Comparison of ENCODE assay signal across 9 mouse cellular contexts in the genomic region with DNA sequence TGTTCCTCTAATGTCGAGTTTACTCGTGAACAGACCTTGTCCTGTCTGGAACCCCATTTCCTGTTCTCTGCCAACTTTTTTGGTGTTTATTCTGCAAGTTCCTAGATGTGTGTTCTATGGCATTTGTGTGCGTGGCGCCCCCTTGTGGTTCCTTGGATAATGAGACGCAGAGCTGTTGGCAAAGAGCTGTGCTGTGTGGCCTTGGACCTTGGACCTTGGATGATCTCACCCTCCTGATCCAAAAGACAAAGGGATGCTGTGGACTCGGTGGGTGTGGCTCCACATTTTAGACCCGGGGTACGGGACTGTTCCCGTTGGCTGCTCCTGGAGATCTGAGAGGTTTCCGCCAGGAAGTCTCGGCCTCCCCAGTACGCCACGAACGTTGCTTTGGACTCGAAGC. TPM values are rescaled to one million over a fixed set of nuclear protein-coding genes. Genes with fewer than 3 reads are reported as not detected.
DNase-seq lines count a peak whose midpoint lies in the region; ATAC-seq and TF ChIP-seq lines count a peak whose summit lies in the region.
"Had no signal": no experiment of that assay in that cellular context is flagged by ENCODE, and none has a peak within 500 bp of the region (broad histone marks: within the 10 kb centered on the region; RNA-seq: fewer than 3 reads in every experiment).

Defb36 (plus strand) TSS at position 271 of the 400 bp plus-strand sequence.

- peak; percentile 36 for DNase-seq in hindbrain, embryonic 11.5 days (ENCODE audit: low spot score)
- DNase-seq in urinary bladder, postnatal 14 days (ENCODE audit: low spot score) = peak; percentile 32
- DNase-seq in urinary bladder, adult 2 months (ENCODE audit: low spot score) = no peak
- DNase-seq in lung, postnatal 14 days = peak; percentile 33
- no peak for DNase-seq in natural killer cell, adult 2 months (ENCODE audit: low spot score in 2 of 2)

- H3K27me3 ChIP-seq in hindbrain, embryonic 11.5 days (ENCODE audit: control insufficient read depth, insufficient read depth, low read length) = no peaks in the 10 kb centered on the region
- no peaks in the 10 kb centered on the region for H3K27me3 ChIP-seq in hindbrain, embryonic 12.5 days
- H3K27me3 ChIP-seq: embryonic facial prominence, embryonic 15.5 days had no signal

- no peaks in the 10 kb centered on the region for H3K36me3 ChIP-seq in hindbrain, embryonic 11.5 days (ENCODE audit: control insufficient read depth, insufficient read depth, low read length)
- no peaks in the 10 kb centered on the region for H3K36me3 ChIP-seq in hindbrain, embryonic 12.5 days
- H3K36me3 ChIP-seq: embryonic facial prominence, embryonic 15.5 days had no signal

- no peak within 1 kb of the TSS for H3K4me2 ChIP-seq in hindbrain, embryonic 11.5 days (replicated peaks; ENCODE audit: low read depth, low read length)
- no peak within 1 kb of the TSS for H3K4me2 ChIP-seq in hindbrain, embryonic 12.5 days (replicated peaks)
- H3K4me2 ChIP-seq: embryonic facial prominence, embryonic 15.5 days had no signal

- ATAC-seq in hindbrain, embryonic 11.5 days (ENCODE audit: low FRiP score) = no peak
- no peak for ATAC-seq in hindbrain, embryonic 12.5 days (ENCODE audit: low FRiP score)
- ATAC-seq in activated CD4-positive, CD25-positive, alpha-beta regulatory T cell, adult 4 months = no peak

- H3K9ac ChIP-seq in hindbrain, embryonic 11.5 days (ENCODE audit: low read depth, low read length) = no peak within 1 kb of the TSS
- no peak within 1 kb of the TSS for H3K9ac ChIP-seq in hindbrain, embryonic 12.5 days
- H3K9ac ChIP-seq: embryonic facial prominence, embryonic 15.5 days had no signal

- 85% methylated on average over 15 of the region's 15 CpGs for WGBS in hindbrain, embryonic 11.5 days
- 85% methylated on average over 15 of the region's 15 CpGs for WGBS in hindbrain, embryonic 12.5 days
- WGBS in bone marrow, adult 2 months = 71% methylated on average over 15 of the region's 15 CpGs

- H3K4me1 ChIP-seq in hindbrain, embryonic 11.5 days (replicated peaks; ENCODE audit: control insufficient read depth, insufficient read depth, low read length) = 0 out of 2 replicates have a peak, but pooled peaks cover 2% of the 10 kb centered on the region
- no peaks in the 10 kb centered on the region for H3K4me1 ChIP-seq in hindbrain, embryonic 12.5 days
- H3K4me1 ChIP-seq in bone marrow, adult 2 months (ENCODE audit: control insufficient read depth, insufficient read depth, low read length) = no peaks in the 10 kb centered on the region
- H3K4me1 ChIP-seq: embryonic facial prominence, embryonic 15.5 days had no signal

- TF ChIP-seq POLR2A in bone marrow, adult 2 months (IDR thresholded peaks at IDR 0.05; ENCODE audit: borderline replicate concordance, control insufficient read depth, low read depth, low read length) = no peak

- no peak within 1 kb of the TSS for H3K4me3 ChIP-seq in hindbrain, embryonic 11.5 days (ENCODE audit: low read depth, low read length)
- no peak within 1 kb of the TSS for H3K4me3 ChIP-seq in hindbrain, embryonic 12.5 days
- no peak within 1 kb of the TSS for H3K4me3 ChIP-seq in bone marrow, adult 2 months (replicated peaks; ENCODE audit: control insufficient read depth, low read depth, low read length)
- H3K4me3 ChIP-seq: embryonic facial prominence, embryonic 15.5 days had no signal

- TF ChIP-seq CTCF in bone marrow, adult 2 months (IDR thresholded peaks at IDR 0.05; ENCODE audit: control insufficient read depth, insufficient read depth, low read length) = peak; percentile 54; the same call in 1 of the 2 replicates

- no peaks in the 10 kb centered on the region for H3K9me3 ChIP-seq in hindbrain, embryonic 11.5 days (ENCODE audit: control insufficient read depth, low read length)
- H3K9me3 ChIP-seq in hindbrain, embryonic 12.5 days (replicated peaks) = no peaks in the 10 kb centered on the region
- H3K9me3 ChIP-seq: embryonic facial prominence, embryonic 15.5 days had no signal

- no peak within 1 kb of the TSS for H3K27ac ChIP-seq in hindbrain, embryonic 11.5 days (ENCODE audit: low read depth, low read length)
- H3K27ac ChIP-seq in hindbrain, embryonic 12.5 days = no peak within 1 kb of the TSS
- H3K27ac ChIP-seq in bone marrow, adult 2 months (ENCODE audit: control insufficient read depth, insufficient read depth, low read depth, low read length, poor library complexity) = no peak within 1 kb of the TSS
- H3K27ac ChIP-seq: embryonic facial prominence, embryonic 15.5 days had no signal

RNA-seq across cellular contexts. Expression of gene Defb36, which starts in this region (rescaled TPM):
- polyA plus RNA-seq in hindbrain, embryonic 11.5 days (2014; fragmentation: Nextera tagmentation; extraction: Ambion mirVana) = not detected in 2 replicates
- not detected in 2 replicates for polyA plus RNA-seq in hindbrain, embryonic 12.5 days (2016; fragmentation: Nextera tagmentation; extraction: Ambion mirVana)
- not detected in 2 replicates for polyA plus RNA-seq in urinary bladder, adult 2 months (2012; rRNA removed)
- polyA plus RNA-seq in bone marrow, adult 2 months (2011; ENCODE audit: insufficient read depth, insufficient read length, low replicate concordance, missing spikeins) = not detected in 2 replicates
- polyA plus RNA-seq in activated CD4-positive, CD25-positive, alpha-beta regulatory T cell, adult 4 months (2017; shearing (Covaris generic)) = not detected
- polyA plus RNA-seq: embryonic facial prominence, embryonic 15.5 days had no signal

Comparison
In these comparisons a context has a peak if more than half of its experiments do, and no peak if none do; other contexts are left out.
1. DNase-seq: peak in urinary bladder, postnatal 14 days (single experiment) and lung, postnatal 14 days (single experiment); none in urinary bladder, adult 2 months (single experiment) and natural killer cell, adult 2 months (0 of 2).
2. Peak in DNase-seq in hindbrain, embryonic 11.5 days; RNA of the gene not detected or under 1 TPM.